Mouse (Mus musculus): Measurements from ENCODE around the gene Gmppb. TPM values are rescaled to one million over a fixed set of nuclear protein-coding genes. Genes with fewer than 3 reads are reported as not detected.

Gene Gmppb
- polyA plus RNA-seq, 1 experiment from 2014 or later = 19.9 TPM

DNA sequence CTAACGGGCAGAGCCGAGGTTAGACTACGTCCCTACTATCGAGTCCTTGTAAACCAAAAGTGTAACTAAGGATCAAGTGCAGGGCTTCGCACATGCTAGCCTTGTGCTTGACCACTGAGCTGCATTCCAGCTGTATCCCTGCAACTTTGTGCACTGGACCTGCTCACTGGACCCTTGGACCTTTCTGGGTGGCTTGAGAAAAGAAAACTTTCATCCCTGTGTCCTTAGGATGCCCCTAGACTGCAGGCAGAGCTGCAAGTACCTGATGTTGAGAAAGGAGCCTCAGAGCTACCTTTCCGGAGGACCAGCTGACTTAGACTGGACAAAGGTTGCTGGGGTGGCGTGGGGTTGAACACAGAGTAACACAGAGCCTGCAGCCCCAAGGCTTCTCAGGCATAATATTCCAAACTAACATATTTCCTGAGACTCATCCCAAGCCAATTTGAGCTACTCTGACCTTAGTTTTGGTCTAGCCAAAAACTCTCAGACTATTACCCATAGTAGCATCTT lies 41.6 kb downstream of the Gmppb start:
- H3K4me1 ChIP-seq = peaks cover 17% of the 10 kb centered on the region
- H3K9me3 ChIP-seq = no peaks in the 10 kb centered on the region
- H3K9ac ChIP-seq (replicated peaks) = no peak overlapping the region
- H3K27ac ChIP-seq (replicated peaks) = no peak overlapping the region
- no peak overlapping the region for H3K4me3 ChIP-seq
- no peaks in the 10 kb centered on the region for H3K27me3 ChIP-seq
- ATAC-seq (replicated peaks) = no peak
- H3K36me3 ChIP-seq = peaks cover 50% of the 10 kb centered on the region
- WGBS = 97% methylated on average over 7 of the region's 7 CpGs
- H3K4me2 ChIP-seq (replicated peaks) = no peak overlapping the region

DNA sequence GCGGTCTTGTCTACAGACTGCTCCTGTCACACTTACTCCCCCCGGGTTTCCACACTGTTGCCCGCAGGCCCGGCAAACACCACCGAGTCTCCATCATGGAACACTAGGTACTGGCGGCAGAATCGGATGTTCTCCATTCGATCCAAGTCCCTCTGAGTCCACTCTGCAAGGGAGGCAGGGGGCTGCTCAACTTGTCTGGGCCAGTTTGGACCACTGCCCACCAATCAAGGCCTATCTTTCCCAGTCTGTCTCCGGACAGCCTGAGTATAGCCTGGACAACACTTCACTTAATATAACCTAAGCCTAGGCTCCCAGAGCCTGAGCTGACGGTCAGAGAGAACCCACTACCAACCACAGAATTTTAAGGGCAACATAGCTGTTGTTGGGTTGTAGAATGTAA lies 44.5 kb downstream of the Gmppb start:
- peak overlapping the region; percentile 83; the same call in 1 of the 2 replicates for H3K27ac ChIP-seq (replicated peaks)
- H3K4me3 ChIP-seq = peak overlapping the region; percentile 77
- ATAC-seq (replicated peaks) = no peak
- WGBS = 68% methylated on average over 10 of the region's 10 CpGs
- H3K27me3 ChIP-seq = no peaks in the 10 kb centered on the region
- peaks cover 17% of the 10 kb centered on the region for H3K4me1 ChIP-seq
- H3K9me3 ChIP-seq = no peaks in the 10 kb centered on the region
- H3K9ac ChIP-seq (replicated peaks) = peak overlapping the region; percentile 68; the same call in 1 of the 2 replicates
- peaks cover 33% of the 10 kb centered on the region for H3K36me3 ChIP-seq
- H3K4me2 ChIP-seq (replicated peaks) = peak overlapping the region; percentile 98

DNA sequence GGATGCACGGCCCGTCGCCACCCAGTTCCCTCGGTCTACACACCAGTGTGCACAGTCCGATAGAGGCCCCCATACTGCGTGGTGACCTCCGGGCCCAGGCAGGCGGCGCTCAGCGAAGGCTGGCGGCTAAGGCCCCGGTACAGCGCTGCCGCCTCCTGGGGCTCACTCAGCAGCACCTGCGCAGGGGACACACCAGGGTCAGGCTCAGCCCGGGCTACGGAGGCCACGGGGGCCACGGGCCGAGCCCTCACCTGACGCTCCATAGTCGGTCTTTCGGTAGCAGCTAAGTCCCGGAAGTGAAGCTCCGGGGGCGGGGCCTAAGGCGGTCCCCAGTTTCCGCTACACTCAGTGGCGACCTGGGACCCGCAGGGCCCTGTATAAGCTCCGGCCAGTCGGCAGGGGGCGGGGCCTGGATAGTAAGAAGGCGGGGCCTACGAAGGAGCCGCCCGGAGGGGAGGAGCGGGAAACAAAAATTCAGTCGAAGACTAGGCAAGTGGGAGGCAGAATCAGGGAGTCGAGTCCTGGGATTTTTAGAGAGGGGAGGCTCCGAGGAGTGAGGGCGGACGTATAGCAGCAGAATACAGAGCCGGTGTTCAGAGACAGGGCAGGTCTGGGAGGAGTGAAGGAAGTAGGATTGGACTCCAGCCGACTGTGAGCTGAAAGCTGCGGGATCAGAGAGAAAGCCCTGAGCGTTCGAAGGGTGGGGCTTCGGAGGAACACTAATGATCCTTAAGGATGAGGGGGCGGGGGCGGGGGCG lies 45.3 kb downstream of the Gmppb start, which contains the start of gene Apeh:
TSS of gene Apeh (minus strand) at position 423 of the 758 bp plus-strand sequence.
- Histone ChIP-seq H3K9ac (replicated peaks) (peak within 1 kb of the TSS; percentile 68), H3K27me3 (no peaks in the 10 kb centered on the region), H3K9me3 (no peaks in the 10 kb centered on the region), H3K4me2 (replicated peaks) (peak within 1 kb of the TSS; percentile 98), H3K36me3 (peaks cover 27% of the 10 kb centered on the region), H3K27ac (replicated peaks) (peak within 1 kb of the TSS; percentile 83), H3K4me1 (peaks cover 17% of the 10 kb centered on the region), H3K4me3 (peak within 1 kb of the TSS; percentile 77)
- WGBS = 0% methylated on average over 50 of the region's 52 CpGs
- peak; percentile 94 for ATAC-seq (replicated peaks)

DNA sequence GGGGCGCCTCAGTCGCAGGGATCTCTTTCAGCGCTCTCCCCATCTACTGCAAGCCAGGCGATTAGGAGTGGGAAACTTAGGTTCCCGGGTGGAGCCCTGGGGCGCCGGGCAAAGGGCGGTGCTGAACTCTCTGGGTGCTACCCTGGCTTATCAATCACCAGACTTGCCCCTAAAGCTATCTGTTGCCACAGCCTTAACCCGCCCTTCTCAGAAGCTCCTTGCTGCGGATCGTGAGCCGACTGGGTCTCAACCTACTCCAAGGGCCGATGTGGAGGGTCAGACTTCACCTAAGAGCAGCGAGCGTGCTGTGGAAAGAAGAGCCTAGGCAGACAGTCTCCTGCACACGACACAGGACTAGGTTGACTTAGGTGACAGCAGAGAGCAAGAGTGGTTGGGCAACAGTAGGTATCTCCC lies 46.0 kb downstream of the Gmppb start:
- no peaks in the 10 kb centered on the region for H3K9me3 ChIP-seq
- H3K4me2 ChIP-seq (replicated peaks) = peak overlapping the region; percentile 98
- H3K36me3 ChIP-seq = peaks cover 20% of the 10 kb centered on the region; the same call in 1 of the 2 replicates
- peak overlapping the region; percentile 83 for H3K27ac ChIP-seq (replicated peaks)
- ATAC-seq (replicated peaks) = peak; percentile 18
- WGBS = 0% methylated on average over 16 of the region's 16 CpGs
- peak overlapping the region; percentile 68 for H3K9ac ChIP-seq (replicated peaks)
- peak overlapping the region; percentile 77 for H3K4me3 ChIP-seq
- peaks cover 17% of the 10 kb centered on the region for H3K4me1 ChIP-seq
- H3K27me3 ChIP-seq = no peaks in the 10 kb centered on the region

DNA sequence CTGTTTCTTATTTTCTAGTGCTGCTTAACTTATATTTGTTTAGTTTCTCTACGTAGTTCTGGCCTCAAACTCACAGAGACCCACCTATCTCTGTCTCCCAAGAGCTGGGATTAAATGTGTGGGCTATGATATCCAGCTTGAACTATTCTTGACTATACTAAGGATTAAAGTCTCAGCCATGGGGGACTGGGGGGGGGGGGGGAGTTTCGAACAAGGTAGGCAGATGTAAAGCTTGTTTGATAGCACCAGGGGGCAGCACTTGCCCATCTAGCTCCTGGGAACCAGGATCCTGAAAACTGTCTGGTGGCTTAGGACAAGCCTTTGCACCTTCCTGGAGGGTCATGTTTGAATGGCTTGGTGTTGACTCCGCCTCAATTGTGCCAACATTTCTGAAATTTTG lies 46.5 kb downstream of the Gmppb start:
- peaks cover 17% of the 10 kb centered on the region for H3K4me1 ChIP-seq
- H3K27ac ChIP-seq (replicated peaks) = no peak overlapping the region
- peak overlapping the region; percentile 98 for H3K4me2 ChIP-seq (replicated peaks)
- H3K27me3 ChIP-seq = no peaks in the 10 kb centered on the region
- no peaks in the 10 kb centered on the region for H3K9me3 ChIP-seq
- peak overlapping the region; percentile 77 for H3K4me3 ChIP-seq
- ATAC-seq (replicated peaks) = no peak
- H3K9ac ChIP-seq (replicated peaks) = no peak overlapping the region
- 11% methylated on average over 3 of the region's 3 CpGs for WGBS
- H3K36me3 ChIP-seq = peaks cover 15% of the 10 kb centered on the region; the same call in 1 of the 2 replicates

DNA sequence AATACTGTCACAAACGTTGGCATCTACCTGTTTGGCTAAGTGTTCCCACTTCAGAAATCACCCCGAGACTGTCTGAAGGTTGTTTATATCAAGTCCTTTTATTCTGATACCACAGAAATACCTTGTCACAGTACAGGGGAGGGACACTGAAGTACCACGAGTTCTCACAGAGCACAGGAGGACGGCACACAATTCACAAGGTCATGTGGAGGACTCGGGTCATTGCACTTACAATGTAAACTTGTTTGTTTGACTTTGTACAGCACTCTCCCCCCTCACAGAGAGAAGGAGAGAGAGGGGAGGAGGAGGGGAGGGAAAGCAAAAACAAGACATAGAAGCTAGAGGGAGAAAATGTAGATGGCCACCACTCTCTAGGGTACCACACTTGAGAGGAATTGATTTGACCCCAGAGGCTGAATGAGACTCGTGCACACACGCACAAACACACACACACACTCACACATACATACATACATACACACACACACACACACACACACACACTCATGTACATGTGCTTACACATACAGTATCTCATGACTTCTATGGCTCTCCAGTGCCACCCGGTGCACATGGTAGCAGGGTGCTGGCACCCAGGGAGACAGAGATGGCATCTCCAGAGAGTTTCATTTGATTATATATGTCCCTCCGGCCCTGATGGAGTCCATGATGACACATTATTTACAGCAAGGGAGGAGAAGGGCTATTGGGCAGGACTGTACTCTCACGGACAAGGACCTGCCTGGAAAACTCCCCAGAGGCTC lies 47.1 kb downstream of the Gmppb start:
- H3K9me3 ChIP-seq = no peaks in the 10 kb centered on the region
- H3K9ac ChIP-seq (replicated peaks) = no peak overlapping the region
- no peak for ATAC-seq (replicated peaks)
- H3K4me3 ChIP-seq = no peak overlapping the region
- peaks cover 17% of the 10 kb centered on the region for H3K4me1 ChIP-seq
- no peak overlapping the region for H3K4me2 ChIP-seq (replicated peaks)
- 66% methylated on average over 10 of the region's 10 CpGs for WGBS
- H3K27me3 ChIP-seq = no peaks in the 10 kb centered on the region
- no peak overlapping the region for H3K27ac ChIP-seq (replicated peaks)
- H3K36me3 ChIP-seq = peaks cover 15% of the 10 kb centered on the region; the same call in 1 of the 2 replicates

DNA sequence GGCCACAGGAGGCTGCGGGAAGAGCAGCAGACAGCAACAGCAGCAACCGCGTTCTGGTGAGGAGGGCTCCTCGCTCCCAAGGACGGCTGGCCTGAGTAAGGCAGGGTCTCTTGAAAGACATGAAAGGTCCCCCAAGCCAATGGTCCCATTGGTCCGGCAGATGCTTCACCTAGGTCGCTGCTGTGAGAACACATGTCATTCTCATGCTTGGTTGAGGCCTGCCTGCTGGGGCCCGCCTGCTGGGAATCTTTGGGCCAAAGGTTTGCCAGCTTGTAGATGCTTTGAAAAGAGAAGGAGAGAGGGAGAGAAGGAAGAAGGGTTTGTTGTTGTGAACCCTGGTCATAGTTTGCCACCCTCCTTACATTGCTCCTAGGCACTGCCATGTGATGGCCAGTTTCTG lies 50.6 kb downstream of the Gmppb start:
- 85% methylated on average over 8 of the region's 8 CpGs for WGBS
- peaks cover 25% of the 10 kb centered on the region; the same call in 1 of the 2 replicates for H3K36me3 ChIP-seq

More for the DNA sequence above, 50.6 kb downstream of the Gmppb start:
- Histone ChIP-seq H3K4me1 (peaks cover 7% of the 10 kb centered on the region), H3K4me3 (no peak overlapping the region), H3K27ac (replicated peaks) (no peak overlapping the region), H3K9me3 (no peaks in the 10 kb centered on the region), H3K9ac (replicated peaks) (no peak overlapping the region), H3K4me2 (replicated peaks) (no peak overlapping the region), H3K27me3 (no peaks in the 10 kb centered on the region)
- no peak for ATAC-seq (replicated peaks)

Small RNAs within 50 kb of the gene (microRNA-seq; reads per million reads assigned to microRNA genes)
- gene Mir7088 = not detected

Other genes starting within 250 kb of the Gmppb start
- gene Rbm6, start 176.0 kb upstream of the Gmppb start, polyA plus RNA-seq (2015; fragmentation: Nextera tagmentation; extraction: Ambion mirVana) = 115 and 125 TPM in 2 replicates
- gene Mon1a, start 161.1 kb upstream of the Gmppb start, polyA plus RNA-seq (2015; fragmentation: Nextera tagmentation; extraction: Ambion mirVana) = 24.0 and 24.5 TPM in 2 replicates
- 1.0 and 1.9 TPM in 2 replicates for gene Mst1r, start 142.4 kb upstream of the Gmppb start, polyA plus RNA-seq (2015; fragmentation: Nextera tagmentation; extraction: Ambion mirVana)
- gene Actl11, start 120.8 kb upstream of the Gmppb start, polyA plus RNA-seq (2015; fragmentation: Nextera tagmentation; extraction: Ambion mirVana) = not detected in 2 replicates
- 79.1 and 83.4 TPM in 2 replicates for gene Camkv, start 113.6 kb upstream of the Gmppb start, polyA plus RNA-seq (2015; fragmentation: Nextera tagmentation; extraction: Ambion mirVana)
- gene Traip, start 99.1 kb upstream of the Gmppb start, polyA plus RNA-seq (2015; fragmentation: Nextera tagmentation; extraction: Ambion mirVana) = 14.0 and 15.7 TPM in 2 replicates
- gene Uba7, start 73.7 kb upstream of the Gmppb start, polyA plus RNA-seq (2015; fragmentation: Nextera tagmentation; extraction: Ambion mirVana) = 2.5 and 2.9 TPM in 2 replicates
- gene Gm20661, start 66.2 kb upstream of the Gmppb start, polyA plus RNA-seq (2015; fragmentation: Nextera tagmentation; extraction: Ambion mirVana) = 0.64 and 0.83 TPM in 2 replicates
- 12.6 and 12.8 TPM in 2 replicates for gene Inka1, start 63.4 kb upstream of the Gmppb start, polyA plus RNA-seq (2015; fragmentation: Nextera tagmentation; extraction: Ambion mirVana)
- 0.36 and 1.7 TPM in 2 replicates for gene Cdhr4, start 56.7 kb upstream of the Gmppb start, polyA plus RNA-seq (2015; fragmentation: Nextera tagmentation; extraction: Ambion mirVana)
- gene Gm20662, start 52.9 kb upstream of the Gmppb start, polyA plus RNA-seq (2015; fragmentation: Nextera tagmentation; extraction: Ambion mirVana) = 0.69 TPM in 1 of 2 replicates, not detected in the other
- 101 and 109 TPM in 2 replicates for gene Ip6k1, start 46.7 kb upstream of the Gmppb start, polyA plus RNA-seq (2015; fragmentation: Nextera tagmentation; extraction: Ambion mirVana)
- gene Amigo3, start 3.9 kb downstream of the Gmppb start, polyA plus RNA-seq (2015; fragmentation: Nextera tagmentation; extraction: Ambion mirVana) = 3.2 and 3.4 TPM in 2 replicates
- 0.37 TPM in 1 of 2 replicates, not detected in the other for gene Mst1, start 31.2 kb downstream of the Gmppb start, polyA plus RNA-seq (2015; fragmentation: Nextera tagmentation; extraction: Ambion mirVana)
- 45.4 and 49.0 TPM in 2 replicates for gene Rnf123, start 34.1 kb downstream of the Gmppb start, polyA plus RNA-seq (2015; fragmentation: Nextera tagmentation; extraction: Ambion mirVana)
- gene Apeh, start 45.4 kb downstream of the Gmppb start, polyA plus RNA-seq (2015; fragmentation: Nextera tagmentation; extraction: Ambion mirVana) = 42.3 and 50.5 TPM in 2 replicates
- gene Bsn, start 141.1 kb downstream of the Gmppb start, polyA plus RNA-seq (2015; fragmentation: Nextera tagmentation; extraction: Ambion mirVana) = 7.3 and 7.9 TPM in 2 replicates
- 53.5 and 53.6 TPM in 2 replicates for gene Dag1, start 214.7 kb downstream of the Gmppb start, polyA plus RNA-seq (2015; fragmentation: Nextera tagmentation; extraction: Ambion mirVana)
- gene Nicn1, start 241.2 kb downstream of the Gmppb start, polyA plus RNA-seq (2015; fragmentation: Nextera tagmentation; extraction: Ambion mirVana) = 120 and 133 TPM in 2 replicates
- gene Amt, start 247.6 kb downstream of the Gmppb start, polyA plus RNA-seq (2015; fragmentation: Nextera tagmentation; extraction: Ambion mirVana) = 23.8 and 24.5 TPM in 2 replicates